ENCODE assay signal across 25 mouse cellular contexts in genomic region chr15:74404866-74405265, GRCm38 (mm10).
A peak's percentile ranks its signal among the peaks of the same experiment; 100 is the strongest.
DNase-seq lines count a peak whose midpoint lies in the region; ATAC-seq and TF ChIP-seq lines count a peak whose summit lies in the region.
"Had no signal": no experiment of that assay in that cellular context is flagged by ENCODE, and none has a peak within 500 bp of the region (broad histone marks: within the 10 kb centered on the region; RNA-seq: fewer than 3 reads in every experiment).

No protein-coding gene starts in this region.

- H3K36me3 ChIP-seq in forebrain, embryonic 13.5 days (ENCODE audit: poor library complexity, severe bottlenecking) = no peaks in the 10 kb centered on the region
- H3K36me3 ChIP-seq in forebrain, embryonic 11.5 days (ENCODE audit: control insufficient read depth, insufficient read depth, low read length) = no peaks in the 10 kb centered on the region
- no peaks in the 10 kb centered on the region for H3K36me3 ChIP-seq in midbrain, embryonic 13.5 days
- H3K36me3 ChIP-seq in midbrain, embryonic 10.5 days = no peaks in the 10 kb centered on the region
- no peaks in the 10 kb centered on the region for H3K36me3 ChIP-seq in forebrain, embryonic 16.5 days (ENCODE audit: control insufficient read depth, insufficient read depth)
- H3K36me3 ChIP-seq in midbrain, postnatal 0 days (ENCODE audit: insufficient read depth, low read length) = no peaks in the 10 kb centered on the region
- no peaks in the 10 kb centered on the region for H3K36me3 ChIP-seq in intestine, embryonic 15.5 days
- H3K36me3 ChIP-seq: embryonic facial prominence, embryonic 12.5 days; heart, embryonic 10.5 days; limb, embryonic 15.5 days; lung, embryonic 15.5 days had no signal

- DNase-seq in forebrain, embryonic 11.5 days (ENCODE audit: low spot score) = no peak
- DNase-seq in midbrain, embryonic 10.5 days (ENCODE audit: low spot score) = no peak
- peak; percentile 69 for DNase-seq in midbrain, postnatal 0 days (ENCODE audit: low spot score)
- DNase-seq in MN1 (ENCODE audit: low spot score) = no peak
- DNase-seq: adrenal gland, postnatal 14 days; cerebellum, adult 11 months; cerebellum, adult 9-11 months; heart, postnatal 4 days; kidney, adult 9 months; kidney, postnatal 14 days; left cerebral cortex, postnatal 4 days; lung, postnatal 4 days; right cerebral cortex, postnatal 14 days had no signal

- no peak for TF ChIP-seq CTCF in midbrain, postnatal 0 days (IDR thresholded peaks at IDR 0.05)

- ATAC-seq in forebrain, embryonic 13.5 days = peak; percentile 43; the same call in 1 of the 2 replicates
- no peak for ATAC-seq in forebrain, embryonic 11.5 days (replicated peaks; ENCODE audit: low FRiP score)
- ATAC-seq in midbrain, embryonic 13.5 days = peak; percentile 53
- peak; percentile 61 for ATAC-seq in forebrain, embryonic 16.5 days
- ATAC-seq in midbrain, postnatal 0 days (ENCODE audit: low FRiP score) = peak; percentile 83
- no peak for ATAC-seq in intestine, embryonic 15.5 days
- ATAC-seq: intestine, embryonic 16.5 days had no signal

- H3K27ac ChIP-seq in forebrain, embryonic 13.5 days = no peak overlapping the region; the same call in 1 of the 2 replicates
- no peak overlapping the region for H3K27ac ChIP-seq in forebrain, embryonic 11.5 days (ENCODE audit: low read depth, low read length)
- H3K27ac ChIP-seq in midbrain, embryonic 13.5 days = peak overlapping the region; percentile 31; the same call in 1 of the 2 replicates
- no peak overlapping the region for H3K27ac ChIP-seq in midbrain, embryonic 10.5 days (replicated peaks)
- no peak overlapping the region for H3K27ac ChIP-seq in forebrain, embryonic 16.5 days (ENCODE audit: low read length)
- peak overlapping the region; percentile 57 for H3K27ac ChIP-seq in midbrain, postnatal 0 days (ENCODE audit: low read depth, low read length)
- H3K27ac ChIP-seq in intestine, embryonic 15.5 days = no peak overlapping the region
- H3K27ac ChIP-seq: embryonic facial prominence, embryonic 12.5 days; heart, embryonic 10.5 days; limb, embryonic 15.5 days; liver, embryonic 14.5 days; lung, embryonic 15.5 days; stomach, postnatal 0 days had no signal

- no peak overlapping the region for H3K9ac ChIP-seq in forebrain, embryonic 13.5 days
- no peak overlapping the region for H3K9ac ChIP-seq in forebrain, embryonic 11.5 days (ENCODE audit: low read length)
- H3K9ac ChIP-seq in midbrain, embryonic 13.5 days (replicated peaks) = no peak overlapping the region
- no peak overlapping the region for H3K9ac ChIP-seq in forebrain, embryonic 16.5 days (replicated peaks; ENCODE audit: low read depth, low read length)
- no peak overlapping the region for H3K9ac ChIP-seq in midbrain, postnatal 0 days (replicated peaks; ENCODE audit: low read length, poor library complexity, severe bottlenecking)
- no peak overlapping the region for H3K9ac ChIP-seq in intestine, embryonic 15.5 days
- H3K9ac ChIP-seq: embryonic facial prominence, embryonic 12.5 days; limb, embryonic 15.5 days; liver, embryonic 14.5 days; lung, embryonic 15.5 days had no signal

- peaks cover 12% of the 10 kb centered on the region for H3K4me1 ChIP-seq in forebrain, embryonic 13.5 days
- H3K4me1 ChIP-seq in forebrain, embryonic 11.5 days (replicated peaks; ENCODE audit: control insufficient read depth, insufficient read depth, low read length) = no peaks in the 10 kb centered on the region
- peaks cover 21% of the 10 kb centered on the region for H3K4me1 ChIP-seq in midbrain, embryonic 13.5 days (replicated peaks)
- peaks cover 29% of the 10 kb centered on the region for H3K4me1 ChIP-seq in midbrain, embryonic 10.5 days
- H3K4me1 ChIP-seq in forebrain, embryonic 16.5 days (replicated peaks; ENCODE audit: control insufficient read depth, insufficient read depth, low read length) = no peaks in the 10 kb centered on the region
- peaks cover 7% of the 10 kb centered on the region for H3K4me1 ChIP-seq in midbrain, postnatal 0 days (ENCODE audit: insufficient read depth, low read length)
- H3K4me1 ChIP-seq in intestine, embryonic 15.5 days (replicated peaks) = no peaks in the 10 kb centered on the region
- H3K4me1 ChIP-seq: embryonic facial prominence, embryonic 12.5 days; limb, embryonic 15.5 days; lung, embryonic 15.5 days had no signal

- no peak overlapping the region for H3K4me2 ChIP-seq in forebrain, embryonic 13.5 days
- no peak overlapping the region for H3K4me2 ChIP-seq in forebrain, embryonic 11.5 days (ENCODE audit: low read depth, low read length, severe bottlenecking)
- H3K4me2 ChIP-seq in midbrain, embryonic 13.5 days (replicated peaks) = no peak overlapping the region
- H3K4me2 ChIP-seq in forebrain, embryonic 16.5 days (ENCODE audit: low read length) = no peak overlapping the region
- no peak overlapping the region for H3K4me2 ChIP-seq in midbrain, postnatal 0 days (ENCODE audit: low read depth, low read length, poor library complexity, severe bottlenecking)
- no peak overlapping the region for H3K4me2 ChIP-seq in intestine, embryonic 15.5 days (replicated peaks)
- H3K4me2 ChIP-seq: embryonic facial prominence, embryonic 12.5 days; limb, embryonic 15.5 days; lung, embryonic 15.5 days had no signal

- no peak overlapping the region for H3K4me3 ChIP-seq in forebrain, embryonic 13.5 days
- H3K4me3 ChIP-seq in forebrain, embryonic 11.5 days (ENCODE audit: low read depth, low read length) = no peak overlapping the region
- no peak overlapping the region for H3K4me3 ChIP-seq in midbrain, embryonic 13.5 days (replicated peaks)
- H3K4me3 ChIP-seq in midbrain, embryonic 10.5 days = no peak overlapping the region
- no peak overlapping the region for H3K4me3 ChIP-seq in forebrain, embryonic 16.5 days (replicated peaks; ENCODE audit: low read length)
- no peak overlapping the region for H3K4me3 ChIP-seq in midbrain, postnatal 0 days (ENCODE audit: low read depth, low read length)
- no peak overlapping the region for H3K4me3 ChIP-seq in intestine, embryonic 15.5 days (replicated peaks)
- H3K4me3 ChIP-seq: embryonic facial prominence, embryonic 12.5 days; erythroblast, embryonic 14.5 days; heart, embryonic 10.5 days; limb, embryonic 15.5 days; lung, embryonic 15.5 days had no signal

- 67% methylated on average over 6 of the region's 6 CpGs for WGBS in forebrain, embryonic 13.5 days
- WGBS in forebrain, embryonic 11.5 days = 83% methylated on average over 6 of the region's 6 CpGs
- 63% methylated on average over 6 of the region's 6 CpGs for WGBS in midbrain, embryonic 13.5 days
- 76% methylated on average over 6 of the region's 6 CpGs for WGBS in midbrain, embryonic 10.5 days
- 68% methylated on average over 6 of the region's 6 CpGs for WGBS in forebrain, embryonic 16.5 days
- 31% methylated on average over 6 of the region's 6 CpGs for WGBS in midbrain, postnatal 0 days
- WGBS in intestine, embryonic 15.5 days = 60% methylated on average over 6 of the region's 6 CpGs

- H3K9me3 ChIP-seq in forebrain, embryonic 13.5 days (replicated peaks) = no peaks in the 10 kb centered on the region
- H3K9me3 ChIP-seq in forebrain, embryonic 11.5 days (ENCODE audit: control insufficient read depth, low read length) = no peaks in the 10 kb centered on the region
- H3K9me3 ChIP-seq in midbrain, embryonic 13.5 days = no peaks in the 10 kb centered on the region
- no peaks in the 10 kb centered on the region for H3K9me3 ChIP-seq in midbrain, embryonic 10.5 days (replicated peaks)
- no peaks in the 10 kb centered on the region for H3K9me3 ChIP-seq in forebrain, embryonic 16.5 days (ENCODE audit: control insufficient read depth, low read length)
- no peaks in the 10 kb centered on the region for H3K9me3 ChIP-seq in midbrain, postnatal 0 days (ENCODE audit: low read length)
- H3K9me3 ChIP-seq in intestine, embryonic 15.5 days = no peaks in the 10 kb centered on the region
- H3K9me3 ChIP-seq: embryonic facial prominence, embryonic 12.5 days; heart, embryonic 10.5 days; limb, embryonic 15.5 days; lung, embryonic 15.5 days had no signal

- H3K27me3 ChIP-seq in forebrain, embryonic 13.5 days = no peaks in the 10 kb centered on the region
- no peaks in the 10 kb centered on the region for H3K27me3 ChIP-seq in forebrain, embryonic 11.5 days (ENCODE audit: control insufficient read depth, insufficient read depth, low read length)
- no peaks in the 10 kb centered on the region for H3K27me3 ChIP-seq in midbrain, embryonic 13.5 days
- H3K27me3 ChIP-seq in midbrain, embryonic 10.5 days (ENCODE audit: low read depth, poor library complexity, severe bottlenecking) = no peaks in the 10 kb centered on the region
- H3K27me3 ChIP-seq in forebrain, embryonic 16.5 days (replicated peaks; ENCODE audit: control insufficient read depth, insufficient read depth, low read length) = no peaks in the 10 kb centered on the region
- no peaks in the 10 kb centered on the region for H3K27me3 ChIP-seq in midbrain, postnatal 0 days (ENCODE audit: insufficient read depth, low read length)
- no peaks in the 10 kb centered on the region for H3K27me3 ChIP-seq in intestine, embryonic 15.5 days (replicated peaks)
- H3K27me3 ChIP-seq: embryonic facial prominence, embryonic 12.5 days; limb, embryonic 15.5 days; lung, embryonic 15.5 days had no signal

Comparison
In these comparisons a context has a peak if more than half of its experiments do, and no peak if none do; other contexts are left out.
1. ATAC-seq: peak in forebrain, embryonic 13.5 days (single experiment), midbrain, embryonic 13.5 days (single experiment), forebrain, embryonic 16.5 days (single experiment) and midbrain, postnatal 0 days (single experiment); none in forebrain, embryonic 11.5 days (single experiment) and intestine, embryonic 15.5 days (single experiment).
2. H3K27ac ChIP-seq: peak in midbrain, embryonic 13.5 days (single experiment) and midbrain, postnatal 0 days (single experiment); none in forebrain, embryonic 13.5 days (single experiment), forebrain, embryonic 11.5 days (single experiment), midbrain, embryonic 10.5 days (single experiment), forebrain, embryonic 16.5 days (single experiment) and intestine, embryonic 15.5 days (single experiment).